Mouse (Mus musculus): ENCODE results near the gene Nup54. TPM values are rescaled to one million over a fixed set of nuclear protein-coding genes. Genes with fewer than 3 reads are reported as not detected.
A peak's percentile ranks its signal among the peaks of the same experiment; 100 is the strongest.

Nup54 gene
- polyA plus RNA-seq, 1 experiment from 2014 or later = 31.2 TPM

GRCm38 (mm10) chr5:92446736-92447135, 11.7 kb upstream of the Nup54 start:
- Histone ChIP-seq H3K27ac (no peak overlapping the region), H3K9ac (no peak overlapping the region), H3K4me1 (replicated peaks) (peaks cover 9% of the 10 kb centered on the region), H3K4me3 (no peak overlapping the region), H3K9me3 (replicated peaks) (no peaks in the 10 kb centered on the region), H3K27me3 (no peaks in the 10 kb centered on the region), H3K36me3 (peaks cover 58% of the 10 kb centered on the region), H3K4me2 (no peak overlapping the region)
- ATAC-seq (replicated peaks; ENCODE audit: insufficient number of reproducible peaks, insufficient read depth, low FRiP score, low read depth) = no peak
- 89% methylated on average over 5 of the region's 5 CpGs for WGBS

- 65% methylated on average over 2 of the region's 2 CpGs for WGBS
- H3K4me2 ChIP-seq = no peak overlapping the region
- no peak for ATAC-seq (replicated peaks; ENCODE audit: insufficient number of reproducible peaks, insufficient read depth, low FRiP score, low read depth)
- H3K36me3 ChIP-seq = peaks cover 43% of the 10 kb centered on the region
- no peaks in the 10 kb centered on the region for H3K9me3 ChIP-seq (replicated peaks)
- H3K27ac ChIP-seq = no peak overlapping the region
- H3K9ac ChIP-seq = no peak overlapping the region
- no peak overlapping the region for H3K4me3 ChIP-seq
- H3K27me3 ChIP-seq = no peaks in the 10 kb centered on the region
- peaks cover 15% of the 10 kb centered on the region for H3K4me1 ChIP-seq (replicated peaks)
Observed at GRCm38 (mm10) chr5:92445016-92445415, 10.0 kb upstream of the Nup54 start.

GRCm38 (mm10) chr5:92442914-92443313, 7.9 kb upstream of the Nup54 start:
- Histone ChIP-seq H3K9ac (no peak overlapping the region), H3K4me1 (replicated peaks) (peaks cover 12% of the 10 kb centered on the region), H3K4me3 (no peak overlapping the region), H3K4me2 (peak overlapping the region; percentile 26; the same call in 1 of the 2 replicates), H3K27ac (peak overlapping the region; percentile 71), H3K27me3 (no peaks in the 10 kb centered on the region), H3K36me3 (peaks cover 33% of the 10 kb centered on the region), H3K9me3 (replicated peaks) (no peaks in the 10 kb centered on the region)
- 24% methylated on average over 7 of the region's 7 CpGs for WGBS
- ATAC-seq (replicated peaks; ENCODE audit: insufficient number of reproducible peaks, insufficient read depth, low FRiP score, low read depth) = peak; percentile 56; the same call in 1 of the 2 replicates

- Histone ChIP-seq H3K27me3 (no peaks in the 10 kb centered on the region), H3K4me3 (no peak overlapping the region), H3K4me1 (replicated peaks) (peaks cover 12% of the 10 kb centered on the region), H3K27ac (peak overlapping the region; percentile 66), H3K36me3 (peaks cover 19% of the 10 kb centered on the region), H3K9ac (no peak overlapping the region), H3K4me2 (no peak overlapping the region), H3K9me3 (replicated peaks) (no peaks in the 10 kb centered on the region)
- 0 out of 2 replicates have a peak, but pooled peaks have one; percentile 38 for ATAC-seq (replicated peaks; ENCODE audit: insufficient number of reproducible peaks, insufficient read depth, low FRiP score, low read depth)
- 36% methylated on average over 5 of the region's 5 CpGs for WGBS
Observed at GRCm38 (mm10) chr5:92441494-92441893, 6.5 kb upstream of the Nup54 start.

- Histone ChIP-seq H3K4me2 (no peak overlapping the region), H3K4me3 (no peak overlapping the region), H3K27me3 (no peaks in the 10 kb centered on the region), H3K4me1 (replicated peaks) (peaks cover 22% of the 10 kb centered on the region), H3K36me3 (peaks cover under 1% of the 10 kb centered on the region; the same call in 1 of the 2 replicates), H3K9ac (no peak overlapping the region), H3K9me3 (replicated peaks) (no peaks in the 10 kb centered on the region), H3K27ac (no peak overlapping the region)
- 74% methylated on average over 8 of the region's 8 CpGs for WGBS
- ATAC-seq (replicated peaks; ENCODE audit: insufficient number of reproducible peaks, insufficient read depth, low FRiP score, low read depth) = no peak
Observed at GRCm38 (mm10) chr5:92438540-92438939, 3.5 kb upstream of the Nup54 start.

GRCm38 (mm10) chr5:92434571-92434985, 441 bp downstream of the Nup54 start:
- Histone ChIP-seq H3K36me3 (peaks cover 3% of the 10 kb centered on the region; the same call in 1 of the 2 replicates), H3K27me3 (no peaks in the 10 kb centered on the region), H3K4me2 (peak overlapping the region; percentile 85), H3K9me3 (replicated peaks) (no peaks in the 10 kb centered on the region), H3K9ac (peak overlapping the region; percentile 97), H3K4me1 (replicated peaks) (peaks cover 15% of the 10 kb centered on the region), H3K27ac (peak overlapping the region; percentile 91), H3K4me3 (peak overlapping the region; percentile 98)
- 0% methylated on average over 39 of the region's 39 CpGs for WGBS
- peak; percentile 65 for ATAC-seq (replicated peaks; ENCODE audit: insufficient number of reproducible peaks, insufficient read depth, low FRiP score, low read depth)

- Histone ChIP-seq H3K9ac (peak overlapping the region; percentile 97), H3K9me3 (replicated peaks) (no peaks in the 10 kb centered on the region), H3K27ac (peak overlapping the region; percentile 91; the same call in 1 of the 2 replicates), H3K4me2 (peak overlapping the region; percentile 85), H3K27me3 (no peaks in the 10 kb centered on the region), H3K36me3 (peaks cover 5% of the 10 kb centered on the region; the same call in 1 of the 2 replicates), H3K4me1 (replicated peaks) (peaks cover 15% of the 10 kb centered on the region), H3K4me3 (peak overlapping the region; percentile 98)
- WGBS = under 1% methylated on average over 12 of the region's 12 CpGs
- ATAC-seq (replicated peaks; ENCODE audit: insufficient number of reproducible peaks, insufficient read depth, low FRiP score, low read depth) = no peak
Observed at GRCm38 (mm10) chr5:92434070-92434469, 949 bp downstream of the Nup54 start.

- WGBS = 85% methylated on average over 7 of the region's 7 CpGs
- Histone ChIP-seq H3K4me1 (replicated peaks) (peaks cover 15% of the 10 kb centered on the region), H3K36me3 (peaks cover 28% of the 10 kb centered on the region), H3K4me2 (no peak overlapping the region), H3K27ac (no peak overlapping the region), H3K27me3 (no peaks in the 10 kb centered on the region), H3K4me3 (no peak overlapping the region), H3K9me3 (replicated peaks) (no peaks in the 10 kb centered on the region), H3K9ac (no peak overlapping the region)
- ATAC-seq (replicated peaks; ENCODE audit: insufficient number of reproducible peaks, insufficient read depth, low FRiP score, low read depth) = no peak
Observed at GRCm38 (mm10) chr5:92431611-92432010, 3.4 kb downstream of the Nup54 start.

GRCm38 (mm10) chr5:92430723-92431122, 4.3 kb downstream of the Nup54 start:
- peaks cover 15% of the 10 kb centered on the region for H3K4me1 ChIP-seq (replicated peaks)
- no peak for ATAC-seq (replicated peaks; ENCODE audit: insufficient number of reproducible peaks, insufficient read depth, low FRiP score, low read depth)

GRCm38 (mm10) chr5:92424126-92424525, 10.9 kb downstream of the Nup54 start:
- H3K9ac ChIP-seq = no peak overlapping the region
- 92% methylated on average over 11 of the region's 11 CpGs for WGBS
- H3K4me2 ChIP-seq = no peak overlapping the region
- no peak overlapping the region for H3K27ac ChIP-seq
- peaks cover 83% of the 10 kb centered on the region for H3K36me3 ChIP-seq
- H3K4me3 ChIP-seq = no peak overlapping the region
- H3K4me1 ChIP-seq (replicated peaks) = no peaks in the 10 kb centered on the region
- H3K27me3 ChIP-seq = no peaks in the 10 kb centered on the region
- no peaks in the 10 kb centered on the region for H3K9me3 ChIP-seq (replicated peaks)
- ATAC-seq (replicated peaks; ENCODE audit: insufficient number of reproducible peaks, insufficient read depth, low FRiP score, low read depth) = no peak

More at GRCm38 (mm10) chr5:92430723-92431122, 4.3 kb downstream of the Nup54 start:
- H3K27ac ChIP-seq = no peak overlapping the region
- H3K36me3 ChIP-seq = peaks cover 31% of the 10 kb centered on the region
- no peaks in the 10 kb centered on the region for H3K9me3 ChIP-seq (replicated peaks)
- 87% methylated on average over 5 of the region's 5 CpGs for WGBS
- H3K4me2 ChIP-seq = no peak overlapping the region
- no peak overlapping the region for H3K4me3 ChIP-seq
- no peak overlapping the region for H3K9ac ChIP-seq
- H3K27me3 ChIP-seq = no peaks in the 10 kb centered on the region

- Histone ChIP-seq H3K4me2 (no peak overlapping the region), H3K4me3 (no peak overlapping the region), H3K9me3 (replicated peaks) (no peaks in the 10 kb centered on the region), H3K4me1 (replicated peaks) (peaks cover 6% of the 10 kb centered on the region; the same call in 1 of the 2 replicates), H3K27me3 (no peaks in the 10 kb centered on the region), H3K36me3 (peaks cover 39% of the 10 kb centered on the region), H3K27ac (no peak overlapping the region), H3K9ac (no peak overlapping the region)
- 81% methylated on average over 8 of the region's 8 CpGs for WGBS
- no peak for ATAC-seq (replicated peaks; ENCODE audit: insufficient number of reproducible peaks, insufficient read depth, low FRiP score, low read depth)
Observed at GRCm38 (mm10) chr5:92413982-92414375, 21.0 kb downstream of the Nup54 start.

- Histone ChIP-seq H3K36me3 (peaks cover 34% of the 10 kb centered on the region), H3K4me1 (replicated peaks) (peaks cover 6% of the 10 kb centered on the region; the same call in 1 of the 2 replicates), H3K9ac (no peak overlapping the region), H3K4me3 (no peak overlapping the region), H3K9me3 (replicated peaks) (no peaks in the 10 kb centered on the region), H3K27ac (no peak overlapping the region), H3K27me3 (no peaks in the 10 kb centered on the region), H3K4me2 (no peak overlapping the region)
- 83% methylated on average over 11 of the region's 11 CpGs for WGBS
- no peak for ATAC-seq (replicated peaks; ENCODE audit: insufficient number of reproducible peaks, insufficient read depth, low FRiP score, low read depth)
Observed at GRCm38 (mm10) chr5:92413271-92413981, 21.6 kb downstream of the Nup54 start.
